Mouse (Mus musculus): Measurements from ENCODE around the gene Olfr450. TPM values are rescaled to one million over a fixed set of nuclear protein-coding genes. Genes with fewer than 3 reads are reported as not detected.

Gene Olfr450
- polyA plus RNA-seq, 1 experiment from 2014 or later: not detected

Other genes with a start within 250 kb of the Olfr450 start
- gene Tcaf3, start 214.2 kb upstream of the Olfr450 start, polyA plus RNA-seq (2014; fragmentation: Nextera tagmentation; extraction: Ambion mirVana): 0.05 TPM in 1 of 2 replicates, not detected in the other
- gene Tcaf2, start 166.7 kb upstream of the Olfr450 start, polyA plus RNA-seq (2014; fragmentation: Nextera tagmentation; extraction: Ambion mirVana): 0.86 and 1.5 TPM in 2 replicates
- 212 and 229 TPM in 2 replicates for gene Tcaf1, start 101.9 kb upstream of the Olfr450 start, polyA plus RNA-seq (2014; fragmentation: Nextera tagmentation; extraction: Ambion mirVana)
- not detected in 2 replicates for gene Olfr453, start 72.6 kb upstream of the Olfr450 start, polyA plus RNA-seq (2014; fragmentation: Nextera tagmentation; extraction: Ambion mirVana)
- not detected in 2 replicates for gene Olfr38, start 55.5 kb upstream of the Olfr450 start, polyA plus RNA-seq (2014; fragmentation: Nextera tagmentation; extraction: Ambion mirVana)
- gene Olfr452, start 26.8 kb upstream of the Olfr450 start, polyA plus RNA-seq (2014; fragmentation: Nextera tagmentation; extraction: Ambion mirVana): not detected in 2 replicates
- gene Olfr449, start 22.4 kb downstream of the Olfr450 start, polyA plus RNA-seq (2014; fragmentation: Nextera tagmentation; extraction: Ambion mirVana): not detected in 2 replicates
- gene Olfr448, start 78.5 kb downstream of the Olfr450 start, polyA plus RNA-seq (2014; fragmentation: Nextera tagmentation; extraction: Ambion mirVana): not detected in 2 replicates
- not detected in 2 replicates for gene Olfr447, start 96.9 kb downstream of the Olfr450 start, polyA plus RNA-seq (2014; fragmentation: Nextera tagmentation; extraction: Ambion mirVana)
- not detected in 2 replicates for gene Olfr446, start 109.4 kb downstream of the Olfr450 start, polyA plus RNA-seq (2014; fragmentation: Nextera tagmentation; extraction: Ambion mirVana)
- gene Olfr444, start 137.1 kb downstream of the Olfr450 start, polyA plus RNA-seq (2014; fragmentation: Nextera tagmentation; extraction: Ambion mirVana): not detected in 2 replicates